Mouse (Mus musculus) embryonic fibroblast, embryonic 13.5 days (primary cell): Measurements from ENCODE around the gene Sec14l2.

Experiments used
- CTCF ChIP-seq: IDR thresholded peaks from 2 replicates; pipeline ENCODE4 v1.5.1; 2011; ENCODE audit warnings: mild to moderate bottlenecking, control low read depth, low read length, moderate library complexity, borderline replicate concordance; ENCODE audit not compliant: insufficient read depth
- POLR2A ChIP-seq: IDR thresholded peaks from 2 replicates; pipeline ENCODE4 v1.6.1; 2011; ENCODE audit warnings: low read depth, mild to moderate bottlenecking, control low read depth, low read length, moderate library complexity

DNA sequence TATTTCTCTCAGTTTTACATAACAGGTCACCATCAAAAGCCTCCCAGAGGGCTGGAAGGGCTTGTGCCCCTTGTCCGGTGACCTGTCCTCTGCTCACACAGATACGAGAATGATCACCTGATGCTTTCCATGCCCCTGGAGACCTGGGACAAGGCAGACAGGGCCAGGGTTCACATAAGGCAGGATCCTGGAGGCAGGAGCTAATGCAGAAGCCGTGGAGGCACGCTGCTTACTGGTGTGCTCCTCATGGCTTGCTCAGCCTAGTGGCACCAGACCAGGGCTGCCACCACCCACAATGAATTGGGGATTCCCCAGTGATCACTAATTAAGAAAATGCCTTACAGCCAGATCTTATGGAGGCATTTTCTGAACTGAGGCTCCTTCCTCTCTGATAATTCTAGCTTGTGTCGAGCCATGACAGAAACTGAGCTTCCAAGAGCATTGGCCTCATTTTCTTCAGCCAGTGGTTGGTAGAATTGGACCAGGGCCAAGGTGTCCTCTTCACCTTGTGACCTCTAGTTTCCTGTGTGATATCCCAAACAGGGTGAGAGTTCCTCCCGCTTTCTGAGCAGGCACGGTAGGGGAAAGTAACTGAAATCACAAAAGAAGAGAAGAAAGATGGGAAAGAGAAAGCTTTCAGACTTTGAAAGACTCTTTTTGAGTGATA lies 44.8 kb downstream of the Sec14l2 start:
- TF ChIP-seq CTCF (no peak), POLR2A (no peak)
